Mouse (Mus musculus): ENCODE measurements around the gene Chst5.
"Not testable (repeated sequence)": the region's sequence is repeated elsewhere in the genome, so short reads cannot be mapped to it uniquely, and the experiment has no call there.

Gene Chst5

DNA sequence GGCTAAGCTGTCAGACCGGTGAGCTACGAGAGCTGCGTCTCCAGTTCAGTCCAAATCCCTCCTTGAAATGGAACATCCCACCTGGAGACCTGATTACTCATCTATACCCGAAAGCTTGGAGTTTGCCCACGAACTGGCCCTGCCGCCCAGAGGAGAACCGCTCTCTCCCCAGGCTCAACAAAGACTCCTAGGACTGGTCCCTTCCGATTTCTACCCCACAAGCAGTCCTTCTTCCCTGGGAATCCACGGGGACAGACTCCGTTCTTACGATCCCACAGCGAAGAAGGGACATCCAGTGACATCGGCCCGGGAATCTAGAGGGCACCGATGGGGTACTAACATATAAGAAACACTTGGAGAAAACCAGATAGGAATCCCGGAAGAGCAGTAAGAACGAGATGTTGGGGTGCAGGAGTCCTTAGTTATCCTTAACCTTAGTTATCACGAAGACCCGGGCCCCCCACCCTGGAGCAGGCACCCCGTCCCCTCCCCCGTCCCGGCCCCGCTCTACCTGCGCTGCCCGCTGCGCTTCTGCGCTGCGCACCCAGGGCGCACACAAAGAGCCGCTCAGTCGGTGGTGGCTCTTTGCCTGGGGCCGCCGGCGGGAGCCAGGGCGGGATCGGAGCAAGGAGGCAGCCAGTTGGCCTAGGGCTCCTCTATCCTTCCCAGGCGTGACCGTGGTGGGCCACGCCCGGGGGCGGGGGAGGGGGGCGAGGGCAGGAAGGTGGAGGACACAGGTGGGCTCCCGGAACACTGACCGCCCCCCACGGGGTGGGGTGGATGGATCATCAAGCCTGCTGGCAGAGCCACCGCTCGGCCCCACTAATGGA is at the start of gene Chst5:
Gene Chst5, minus strand, starts transcription at position 827 of the 830 bp plus-strand sequence.
- no peak for DNase-seq (ENCODE audit: low read depth, low spot score)

DNA sequence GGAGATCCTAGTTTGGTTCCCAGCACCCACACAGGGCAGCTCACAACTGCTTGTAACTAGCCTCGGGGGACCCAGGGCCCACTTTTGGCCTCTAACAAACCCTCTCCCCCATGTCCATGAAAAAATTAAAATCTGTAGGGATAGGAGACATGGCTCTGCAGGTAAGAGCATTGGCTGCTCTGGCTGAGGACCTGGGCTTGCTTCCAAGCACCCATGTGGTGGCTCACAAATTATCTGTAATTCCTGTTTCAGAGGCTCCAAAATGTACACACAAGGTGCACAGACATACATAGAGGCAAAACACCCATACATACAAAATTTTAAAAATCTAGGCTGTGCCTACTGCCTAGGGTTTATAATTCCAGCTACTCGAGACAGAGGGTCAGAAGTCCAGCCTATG is 47.0 kb upstream of the Chst5 start:
- DNase-seq (ENCODE audit: low read depth, low spot score), result no peak

GRCm38 (mm10) chr8:111955879-111956278 is 45.6 kb upstream of the Chst5 start:
- DNase-seq (ENCODE audit: low read depth, low spot score), result no peak

- no peak for DNase-seq (ENCODE audit: low read depth, low spot score)
Observed at GRCm38 (mm10) chr8:111954844-111955594, 44.8 kb upstream of the Chst5 start.

DNA sequence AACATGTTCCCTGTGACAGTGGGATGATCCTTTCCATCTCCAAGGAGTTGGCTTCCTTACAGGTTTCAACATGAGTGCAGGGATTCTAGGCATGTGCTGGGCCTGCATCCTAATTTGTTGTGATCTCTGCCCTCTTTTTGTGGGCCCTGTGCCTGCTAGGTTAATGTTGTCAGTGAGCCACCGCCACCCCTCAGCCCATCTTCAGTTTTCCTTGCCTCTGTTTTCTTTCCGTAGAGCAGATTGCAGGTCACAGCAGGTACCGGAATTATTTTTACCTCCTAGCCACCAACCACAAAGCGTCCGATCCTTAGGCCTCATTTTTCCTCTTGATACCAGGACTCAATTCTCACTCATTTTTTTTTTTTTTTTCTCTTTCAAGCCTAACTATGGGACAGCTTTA is 41.7 kb upstream of the Chst5 start:
- no peak for DNase-seq (ENCODE audit: low read depth, low spot score)

- DNase-seq (ENCODE audit: low read depth, low spot score), result no peak
Observed at GRCm38 (mm10) chr8:111951317-111951716, 41.1 kb upstream of the Chst5 start.

DNA sequence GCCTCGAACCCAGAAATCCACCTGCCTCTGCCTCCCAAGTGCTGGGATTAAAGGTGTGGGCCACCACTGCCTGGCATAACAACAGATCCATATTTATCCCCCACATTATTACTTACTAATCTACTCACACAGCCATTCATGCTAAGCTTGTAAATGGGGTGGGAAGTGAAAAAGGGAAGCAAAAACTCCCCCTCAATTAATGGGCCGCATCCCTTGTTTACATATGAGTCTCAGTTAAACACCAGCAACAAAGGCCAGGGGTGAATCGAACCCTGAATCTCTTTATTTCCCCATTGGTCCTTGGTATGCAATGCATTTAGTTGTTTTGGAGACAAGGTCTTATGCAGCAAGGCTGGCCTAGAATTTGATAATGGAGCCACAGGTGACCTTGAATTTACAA is 40.6 kb upstream of the Chst5 start:
- DNase-seq (ENCODE audit: low read depth, low spot score), result no peak

- DNase-seq (ENCODE audit: low read depth, low spot score), result no peak
Observed at GRCm38 (mm10) chr8:111947954-111948353, 37.7 kb upstream of the Chst5 start.

DNA sequence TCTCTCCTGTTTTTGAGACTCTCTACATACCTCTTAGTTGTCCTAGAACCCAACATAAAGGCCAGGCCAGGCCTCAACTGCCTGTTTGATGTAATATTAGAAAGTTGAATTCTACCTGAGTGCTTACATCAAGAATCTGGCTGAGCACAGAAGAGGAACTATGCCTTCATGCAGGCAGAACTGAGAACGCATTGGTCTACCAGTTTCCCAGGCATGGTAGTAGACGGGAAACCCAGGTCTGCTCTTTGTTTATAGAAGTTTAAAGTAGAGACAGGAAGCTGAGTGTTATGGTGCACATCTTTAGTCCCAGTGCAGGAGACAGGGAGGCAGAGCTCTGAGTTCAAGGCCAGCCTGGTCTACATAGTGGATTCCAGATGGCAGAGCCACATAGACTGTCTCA is 36.9 kb upstream of the Chst5 start:
- no peak for DNase-seq (ENCODE audit: low read depth, low spot score)

DNA sequence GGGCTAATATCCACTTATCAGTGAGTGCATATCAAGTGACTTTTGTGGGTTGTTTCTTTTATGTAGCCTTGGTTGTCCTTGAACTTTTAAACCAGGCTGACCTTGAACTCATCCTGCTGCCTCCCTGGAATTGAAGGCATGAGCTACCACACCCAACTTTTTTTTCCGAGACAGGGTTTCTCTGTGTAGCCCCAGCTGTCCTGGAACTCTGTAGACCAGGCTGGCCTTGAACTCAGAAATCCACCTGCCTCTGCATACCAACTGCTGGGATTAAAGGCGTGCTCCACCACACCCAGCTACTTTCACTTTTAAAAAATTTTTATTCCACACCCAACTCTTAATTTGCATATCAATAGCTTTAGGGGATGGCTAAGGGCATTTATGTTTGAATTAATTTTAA is 33.3 kb upstream of the Chst5 start:
- DNase-seq (ENCODE audit: low read depth, low spot score), result no peak

DNA sequence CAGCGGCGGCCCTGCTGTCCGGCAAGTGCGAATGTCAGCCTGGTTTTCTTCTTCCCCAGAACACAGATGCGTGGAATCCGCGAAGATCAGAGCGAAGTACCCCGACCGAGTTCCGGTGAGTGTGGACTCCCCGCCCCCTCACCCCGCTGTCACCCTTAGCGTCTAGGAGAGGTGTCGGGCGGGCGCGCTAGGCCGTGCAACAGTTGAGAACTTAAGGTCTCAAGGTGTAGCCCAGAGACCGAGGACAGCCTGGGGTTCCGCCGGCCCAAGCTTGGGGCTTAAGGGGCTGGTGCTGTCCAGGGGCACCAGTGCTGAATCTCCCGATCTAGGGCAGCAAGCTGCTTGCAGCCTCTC is 30.8 kb upstream of the Chst5 start:
- no peak for DNase-seq (ENCODE audit: low read depth, low spot score)

DNA sequence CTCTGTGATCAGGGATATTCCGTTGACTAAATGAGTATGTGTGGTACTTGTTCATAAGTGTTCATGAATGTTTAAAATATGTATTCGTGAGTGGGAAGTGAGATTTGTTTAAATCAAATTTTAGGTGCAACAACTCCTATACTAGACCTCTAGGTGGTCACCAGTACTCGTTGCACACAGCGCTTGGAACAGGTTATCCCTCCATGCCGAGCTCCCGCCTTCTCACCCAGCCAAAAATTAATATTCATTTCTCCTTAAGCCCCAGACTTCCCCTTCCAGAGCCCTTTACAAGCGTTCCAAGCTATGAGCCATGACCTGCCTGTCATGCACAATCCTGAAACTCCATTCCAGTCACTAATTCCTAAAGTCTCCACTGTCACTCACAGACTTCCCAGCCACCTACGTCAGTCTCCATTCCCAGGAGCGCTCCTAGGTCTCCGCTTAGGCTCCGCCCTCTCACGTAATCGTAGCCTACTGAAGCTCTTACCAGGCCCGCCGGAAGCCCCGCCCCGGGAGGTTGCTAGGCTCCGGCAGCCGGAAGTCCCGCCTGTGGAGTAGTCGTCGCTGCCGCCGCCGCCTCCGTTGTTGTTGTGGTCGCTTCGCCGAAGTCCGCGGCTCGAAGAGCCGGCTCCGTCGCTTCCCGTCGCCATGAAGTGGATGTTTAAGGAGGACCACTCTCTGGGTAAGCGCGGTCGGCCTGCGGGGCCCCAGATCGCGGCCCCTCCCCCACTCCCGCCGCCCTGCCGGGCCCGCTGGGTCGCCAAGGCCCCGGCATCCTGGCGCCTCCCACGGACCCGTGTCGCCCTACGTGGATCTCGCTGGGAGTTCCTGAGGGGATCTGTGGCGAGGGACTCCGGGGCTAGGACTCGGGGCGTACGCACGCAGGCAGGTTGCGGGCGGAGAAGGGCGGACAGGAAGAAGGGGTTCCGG is 30.2 kb upstream of the Chst5 start, which contains the start of gene Gabarapl2:
Gene Gabarapl2, plus strand, starts transcription at position 533 of the 930 bp plus-strand sequence.
- peak; percentile 98 for DNase-seq (ENCODE audit: low read depth, low spot score)

- DNase-seq (ENCODE audit: low read depth, low spot score), result no peak
Observed at GRCm38 (mm10) chr8:111939516-111940142, 29.4 kb upstream of the Chst5 start.

DNA sequence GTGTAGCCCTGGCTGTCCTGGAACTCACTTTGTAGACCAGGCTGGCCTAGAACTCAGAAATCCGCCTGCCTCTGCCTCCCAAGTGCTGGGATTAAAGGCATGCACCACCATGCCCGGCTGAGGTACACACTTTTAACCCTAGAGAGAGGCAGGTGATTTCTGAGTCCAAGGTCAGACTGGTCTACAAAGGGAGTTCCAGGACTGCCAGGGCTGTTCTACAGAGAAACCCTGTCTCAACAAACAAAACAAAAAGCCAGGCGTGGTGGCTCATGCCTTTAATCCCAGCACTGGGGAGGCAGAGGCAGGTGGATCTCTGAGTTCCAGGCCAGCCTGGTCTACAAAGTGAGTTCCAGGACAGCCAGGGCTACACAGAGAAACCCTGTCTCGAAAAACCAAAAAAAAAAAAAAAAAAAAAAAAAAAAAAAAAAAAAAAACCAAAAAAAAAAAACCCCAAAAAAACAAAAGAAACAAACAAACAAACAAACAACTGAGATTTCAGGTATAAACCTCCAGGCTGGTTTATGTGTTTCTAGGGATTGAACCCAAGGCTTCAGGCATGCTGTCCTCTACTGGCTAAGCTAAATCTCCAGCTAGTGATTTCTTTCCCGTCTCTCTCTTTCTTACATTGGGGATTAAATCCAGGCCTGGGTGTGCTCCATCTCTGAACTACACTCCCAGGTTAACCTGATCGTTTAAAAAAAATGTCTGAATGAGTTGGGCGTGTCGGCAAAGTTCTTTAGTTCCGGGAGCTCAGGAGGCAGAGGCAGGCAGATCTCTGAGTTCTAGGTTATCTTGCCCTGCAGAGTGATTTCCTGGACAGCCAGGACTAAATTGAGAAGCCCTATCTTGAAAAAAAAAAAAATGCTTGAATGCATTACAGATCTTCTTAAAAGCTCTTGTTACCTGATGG is 28.1 kb upstream of the Chst5 start:
- not testable (repeated sequence) for DNase-seq (ENCODE audit: low read depth, low spot score)

GRCm38 (mm10) chr8:111937184-111937583 is 26.9 kb upstream of the Chst5 start:
- no peak for DNase-seq (ENCODE audit: low read depth, low spot score)

- no peak for DNase-seq (ENCODE audit: low read depth, low spot score)
Observed at GRCm38 (mm10) chr8:111934201-111934600, 24.0 kb upstream of the Chst5 start.

DNA sequence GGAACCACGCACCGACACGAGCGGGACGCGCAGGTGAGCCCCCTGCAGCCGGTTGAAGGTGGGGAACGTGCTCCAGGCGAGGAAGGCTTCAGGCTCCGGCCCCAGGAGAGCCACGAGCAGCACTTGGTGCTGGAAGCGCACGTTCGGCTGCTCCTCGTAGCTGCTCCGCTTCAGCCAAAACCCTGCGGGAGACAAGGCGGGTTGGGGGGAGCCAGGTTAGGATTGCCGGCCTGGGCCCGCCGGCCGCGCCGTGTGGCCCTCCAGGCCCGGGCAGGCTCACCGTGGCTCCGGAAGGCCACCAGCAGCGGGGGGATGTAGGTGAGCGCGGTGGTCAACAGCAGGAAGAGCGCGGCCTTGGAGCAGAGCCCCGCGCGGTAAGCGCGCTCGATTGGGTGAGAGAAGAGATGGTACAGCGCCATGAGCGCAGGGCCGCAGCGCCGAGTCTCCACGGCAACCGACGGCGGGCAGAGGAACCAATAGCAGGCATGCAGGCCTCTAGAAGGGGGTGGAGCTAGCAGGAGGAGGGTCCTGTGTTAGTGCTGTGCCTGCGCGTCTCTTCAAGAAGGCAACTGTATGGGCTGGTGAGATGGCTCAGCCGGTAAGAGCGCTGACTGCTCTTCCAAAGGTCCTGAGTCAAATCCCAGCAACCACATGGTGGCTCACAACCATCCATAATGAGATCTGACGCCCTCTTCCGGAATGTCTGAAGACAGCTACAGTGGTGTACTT is 23.3 kb upstream of the Chst5 start, which contains the start of gene Tmem231:
Gene Tmem231, minus strand, starts transcription at position 534 of the 729 bp plus-strand sequence.
- DNase-seq (ENCODE audit: low read depth, low spot score), result peak; percentile 98

GRCm38 (mm10) chr8:111932580-111933336 is 22.5 kb upstream of the Chst5 start:
- DNase-seq (ENCODE audit: low read depth, low spot score), result no peak

GRCm38 (mm10) chr8:111931721-111932120 is 21.5 kb upstream of the Chst5 start:
- no peak for DNase-seq (ENCODE audit: low read depth, low spot score)

Data from WW6 (cell line).